Mouse (Mus musculus): ENCODE data around the gene Cd40. TPM values are rescaled to one million over a fixed set of nuclear protein-coding genes. Genes with fewer than 3 reads are reported as not detected.

Cd40 gene
- polyA plus RNA-seq, 1 experiment from 2014 or later: 9.7 TPM

- WGBS: 65% methylated on average over 2 of the region's 2 CpGs
- Histone ChIP-seq H3K4me1 (ENCODE audit: control insufficient read depth, insufficient read depth, low read length) (no peaks in the 10 kb centered on the region; the same call in 1 of the 2 replicates), H3K36me3 (ENCODE audit: control insufficient read depth, insufficient read depth, low read length) (no peaks in the 10 kb centered on the region), H3K4me3 (ENCODE audit: low read depth, low read length) (no peak overlapping the region), H3K4me2 (replicated peaks; ENCODE audit: low read depth, low read length) (no peak overlapping the region), H3K27ac (ENCODE audit: low read length) (no peak overlapping the region), H3K9ac (replicated peaks; ENCODE audit: low read depth, low read length) (no peak overlapping the region), H3K27me3 (ENCODE audit: control insufficient read depth, insufficient read depth, low read length) (no peaks in the 10 kb centered on the region), H3K9me3 (ENCODE audit: control insufficient read depth, low read depth, low read length) (no peaks in the 10 kb centered on the region)
- ATAC-seq (ENCODE audit: insufficient number of reproducible peaks, insufficient read depth, low FRiP score, low read depth): no peak
Measured at GRCm38 (mm10) chr2:165043729-165044128, 11.7 kb upstream of the Cd40 start.

- no peak for ATAC-seq (ENCODE audit: insufficient number of reproducible peaks, insufficient read depth, low FRiP score, low read depth)
- H3K36me3 ChIP-seq (ENCODE audit: control insufficient read depth, insufficient read depth, low read length): no peaks in the 10 kb centered on the region
- H3K4me1 ChIP-seq (ENCODE audit: control insufficient read depth, insufficient read depth, low read length): no peaks in the 10 kb centered on the region
- no peaks in the 10 kb centered on the region for H3K27me3 ChIP-seq (ENCODE audit: control insufficient read depth, insufficient read depth, low read length)
- no peak overlapping the region for H3K4me3 ChIP-seq (ENCODE audit: low read depth, low read length)
- H3K9ac ChIP-seq (replicated peaks; ENCODE audit: low read depth, low read length): no peak overlapping the region
- H3K27ac ChIP-seq (ENCODE audit: low read length): no peak overlapping the region
- no peaks in the 10 kb centered on the region for H3K9me3 ChIP-seq (ENCODE audit: control insufficient read depth, low read depth, low read length)
- 62% methylated on average over 5 of the region's 5 CpGs for whole genome bisulfite sequencing
- H3K4me2 ChIP-seq (replicated peaks; ENCODE audit: low read depth, low read length): no peak overlapping the region
Measured at GRCm38 (mm10) chr2:165049044-165049443, 6.4 kb upstream of the Cd40 start.

- 72% methylated on average over 18 of the region's 18 CpGs for WGBS
- Histone ChIP-seq H3K4me3 (ENCODE audit: low read depth, low read length) (no peak overlapping the region), H3K4me2 (replicated peaks; ENCODE audit: low read depth, low read length) (no peak overlapping the region), H3K4me1 (ENCODE audit: control insufficient read depth, insufficient read depth, low read length) (no peaks in the 10 kb centered on the region), H3K27ac (ENCODE audit: low read length) (no peak overlapping the region), H3K36me3 (ENCODE audit: control insufficient read depth, insufficient read depth, low read length) (no peaks in the 10 kb centered on the region), H3K9me3 (ENCODE audit: control insufficient read depth, low read depth, low read length) (no peaks in the 10 kb centered on the region), H3K9ac (replicated peaks; ENCODE audit: low read depth, low read length) (no peak overlapping the region), H3K27me3 (ENCODE audit: control insufficient read depth, insufficient read depth, low read length) (no peaks in the 10 kb centered on the region)
- no peak for ATAC-seq (ENCODE audit: insufficient number of reproducible peaks, insufficient read depth, low FRiP score, low read depth)
Measured at GRCm38 (mm10) chr2:165050826-165051548, 4.4 kb upstream of the Cd40 start.

GRCm38 (mm10) chr2:165051566-165051965 is 3.9 kb upstream of the Cd40 start:
- H3K27me3 ChIP-seq (ENCODE audit: control insufficient read depth, insufficient read depth, low read length): no peaks in the 10 kb centered on the region
- WGBS: 27% methylated on average over 11 of the region's 11 CpGs
- H3K27ac ChIP-seq (ENCODE audit: low read length): no peak overlapping the region
- H3K4me2 ChIP-seq (replicated peaks; ENCODE audit: low read depth, low read length): no peak overlapping the region
- ATAC-seq (ENCODE audit: insufficient number of reproducible peaks, insufficient read depth, low FRiP score, low read depth): no peak
- no peak overlapping the region for H3K9ac ChIP-seq (replicated peaks; ENCODE audit: low read depth, low read length)
- no peaks in the 10 kb centered on the region for H3K4me1 ChIP-seq (ENCODE audit: control insufficient read depth, insufficient read depth, low read length)
- no peaks in the 10 kb centered on the region for H3K36me3 ChIP-seq (ENCODE audit: control insufficient read depth, insufficient read depth, low read length)
- H3K4me3 ChIP-seq (ENCODE audit: low read depth, low read length): no peak overlapping the region
- H3K9me3 ChIP-seq (ENCODE audit: control insufficient read depth, low read depth, low read length): no peaks in the 10 kb centered on the region

GRCm38 (mm10) chr2:165055905-165056304 is 478 bp downstream of the Cd40 start:
- no peak overlapping the region for H3K27ac ChIP-seq (ENCODE audit: low read length)
- no peaks in the 10 kb centered on the region for H3K27me3 ChIP-seq (ENCODE audit: control insufficient read depth, insufficient read depth, low read length)
- H3K9me3 ChIP-seq (ENCODE audit: control insufficient read depth, low read depth, low read length): no peaks in the 10 kb centered on the region
- peak overlapping the region; percentile 27 for H3K4me3 ChIP-seq (ENCODE audit: low read depth, low read length)
- H3K4me1 ChIP-seq (ENCODE audit: control insufficient read depth, insufficient read depth, low read length): no peaks in the 10 kb centered on the region
- WGBS: 4% methylated on average over 7 of the region's 7 CpGs
- peak; percentile 34; the same call in 1 of the 2 replicates for ATAC-seq (ENCODE audit: insufficient number of reproducible peaks, insufficient read depth, low FRiP score, low read depth)
- no peaks in the 10 kb centered on the region for H3K36me3 ChIP-seq (ENCODE audit: control insufficient read depth, insufficient read depth, low read length)
- no peak overlapping the region for H3K9ac ChIP-seq (replicated peaks; ENCODE audit: low read depth, low read length)
- H3K4me2 ChIP-seq (replicated peaks; ENCODE audit: low read depth, low read length): peak overlapping the region; percentile 48

- Histone ChIP-seq H3K4me1 (ENCODE audit: control insufficient read depth, insufficient read depth, low read length) (no peaks in the 10 kb centered on the region), H3K27ac (ENCODE audit: low read length) (no peak overlapping the region), H3K9ac (replicated peaks; ENCODE audit: low read depth, low read length) (no peak overlapping the region), H3K4me2 (replicated peaks; ENCODE audit: low read depth, low read length) (peak overlapping the region; percentile 48), H3K4me3 (ENCODE audit: low read depth, low read length) (no peak overlapping the region; the same call in 1 of the 2 replicates), H3K36me3 (ENCODE audit: control insufficient read depth, insufficient read depth, low read length) (no peaks in the 10 kb centered on the region), H3K27me3 (ENCODE audit: control insufficient read depth, insufficient read depth, low read length) (no peaks in the 10 kb centered on the region), H3K9me3 (ENCODE audit: control insufficient read depth, low read depth, low read length) (no peaks in the 10 kb centered on the region)
- WGBS: 76% methylated on average over 14 of the region's 14 CpGs
- no peak for ATAC-seq (ENCODE audit: insufficient number of reproducible peaks, insufficient read depth, low FRiP score, low read depth)
Measured at GRCm38 (mm10) chr2:165056377-165057085, 1.1 kb downstream of the Cd40 start.

- Histone ChIP-seq H3K36me3 (ENCODE audit: control insufficient read depth, insufficient read depth, low read length) (0 out of 2 replicates have a peak, but pooled peaks cover 3% of the 10 kb centered on the region), H3K27me3 (ENCODE audit: control insufficient read depth, insufficient read depth, low read length) (no peaks in the 10 kb centered on the region), H3K9ac (replicated peaks; ENCODE audit: low read depth, low read length) (no peak overlapping the region), H3K4me2 (replicated peaks; ENCODE audit: low read depth, low read length) (no peak overlapping the region), H3K4me3 (ENCODE audit: low read depth, low read length) (no peak overlapping the region), H3K4me1 (ENCODE audit: control insufficient read depth, insufficient read depth, low read length) (no peaks in the 10 kb centered on the region), H3K9me3 (ENCODE audit: control insufficient read depth, low read depth, low read length) (no peaks in the 10 kb centered on the region), H3K27ac (ENCODE audit: low read length) (no peak overlapping the region)
- WGBS: 92% methylated on average over 4 of the region's 4 CpGs
- no peak for ATAC-seq (ENCODE audit: insufficient number of reproducible peaks, insufficient read depth, low FRiP score, low read depth)
Measured at GRCm38 (mm10) chr2:165059961-165060360, 4.5 kb downstream of the Cd40 start.

GRCm38 (mm10) chr2:165061638-165062433 is 6.4 kb downstream of the Cd40 start:
- Histone ChIP-seq H3K36me3 (ENCODE audit: control insufficient read depth, insufficient read depth, low read length) (0 out of 2 replicates have a peak, but pooled peaks cover 3% of the 10 kb centered on the region), H3K9me3 (ENCODE audit: control insufficient read depth, low read depth, low read length) (no peaks in the 10 kb centered on the region), H3K27ac (ENCODE audit: low read length) (no peak overlapping the region), H3K4me2 (replicated peaks; ENCODE audit: low read depth, low read length) (no peak overlapping the region), H3K4me3 (ENCODE audit: low read depth, low read length) (no peak overlapping the region), H3K4me1 (ENCODE audit: control insufficient read depth, insufficient read depth, low read length) (no peaks in the 10 kb centered on the region), H3K27me3 (ENCODE audit: control insufficient read depth, insufficient read depth, low read length) (no peaks in the 10 kb centered on the region), H3K9ac (replicated peaks; ENCODE audit: low read depth, low read length) (no peak overlapping the region)
- WGBS: 53% methylated on average over 16 of the region's 16 CpGs
- ATAC-seq (ENCODE audit: insufficient number of reproducible peaks, insufficient read depth, low FRiP score, low read depth): no peak
